Mouse (Mus musculus): ENCODE data around the gene Lrp1. TPM values are rescaled to one million over a fixed set of nuclear protein-coding genes. Genes with fewer than 3 reads are reported as not detected.

Gene Lrp1
- polyA plus RNA-seq, 1 experiment, result 57.8 TPM

DNA sequence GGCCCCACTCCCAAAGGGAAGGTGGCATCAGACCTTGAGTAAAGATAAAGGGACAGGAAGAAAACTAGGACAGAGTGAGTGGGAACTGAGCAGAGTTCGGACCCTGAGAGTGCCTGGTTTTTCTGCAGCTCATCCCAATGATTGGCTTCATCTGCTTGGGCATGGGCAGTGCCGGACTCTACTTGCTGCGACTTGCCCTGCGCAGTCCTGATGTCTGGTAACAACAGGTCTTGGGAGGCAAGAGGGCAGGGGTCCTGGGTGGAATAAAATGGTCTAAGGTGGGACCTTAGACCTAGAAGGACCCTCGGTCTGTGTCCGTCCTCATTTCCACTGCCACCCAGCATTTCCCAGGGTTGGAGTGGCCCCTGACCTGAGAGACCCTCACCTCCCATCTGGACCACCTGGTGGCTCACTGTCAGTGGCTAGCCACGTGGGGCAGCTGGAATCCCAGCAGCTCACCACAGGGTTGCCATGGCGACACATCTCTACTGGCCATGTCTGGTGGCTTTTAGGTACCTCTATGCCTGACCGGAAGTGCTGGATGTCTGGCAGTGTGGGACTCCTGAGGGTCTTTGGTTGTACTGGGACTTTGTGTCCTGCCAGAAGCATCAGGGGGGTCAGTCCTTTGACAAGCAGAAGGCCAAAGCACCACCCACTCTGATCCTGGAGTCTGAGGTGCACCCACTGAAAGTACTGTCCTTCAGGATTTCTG lies 105.5 kb downstream of the Lrp1 start:
- Histone ChIP-seq H3K36me3 (ENCODE audit: control insufficient read depth, insufficient read depth, low read length) (0 out of 2 replicates have a peak, but pooled peaks cover 1% of the 10 kb centered on the region), H3K4me1 (ENCODE audit: control insufficient read depth, insufficient read depth, low read length) (peaks cover 12% of the 10 kb centered on the region; the same call in 1 of the 2 replicates), H3K27ac (ENCODE audit: insufficient read depth, low read depth, low read length) (peak overlapping the region; percentile 70; the same call in 1 of the 2 replicates), H3K4me3 (ENCODE audit: insufficient read depth, low read depth, low read length) (peak overlapping the region; percentile 42), H3K27me3 (replicated peaks; ENCODE audit: control insufficient read depth, insufficient read depth, low read length) (0 out of 2 replicates have a peak, but pooled peaks cover 1% of the 10 kb centered on the region)
- no peak for DNase-seq
- no peak for TF ChIP-seq CTCF (conservative IDR thresholded peaks at IDR 0.05; ENCODE audit: insufficient read depth, insufficient read length, low read depth, low read length)
- TF ChIP-seq POLR2A (IDR thresholded peaks at IDR 0.05; ENCODE audit: low read depth, low read length), result no peak
- 49% methylated on average over 9 of the region's 9 CpGs for WGBS

DNA sequence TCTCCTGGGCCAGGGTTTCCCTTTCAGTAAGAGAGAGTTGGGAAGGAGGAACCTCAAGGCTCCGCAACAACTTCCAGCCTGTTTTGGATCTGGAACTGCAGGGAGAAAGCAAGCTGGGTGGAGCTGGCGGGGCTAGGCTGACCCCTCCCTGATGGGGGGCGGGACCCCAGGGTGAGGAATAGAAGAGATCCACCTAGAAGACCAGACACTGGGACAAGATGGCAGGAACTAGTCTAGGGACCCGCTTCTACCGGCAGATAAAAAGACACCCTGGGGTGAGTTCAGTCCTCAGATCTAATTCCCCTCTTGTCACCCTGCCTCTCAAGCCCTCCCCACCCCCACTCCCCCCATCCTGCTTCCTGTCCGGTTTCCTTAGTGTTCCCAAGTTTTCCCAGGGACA lies 106.2 kb downstream of the Lrp1 start, which contains the start of gene Ndufa4l2:
Gene Ndufa4l2, plus strand, starts transcription at position 204 of the 400 bp plus-strand sequence.
- no peak for DNase-seq
- H3K4me3 ChIP-seq (ENCODE audit: insufficient read depth, low read depth, low read length), result peak within 1 kb of the TSS; percentile 42
- TF ChIP-seq CTCF (conservative IDR thresholded peaks at IDR 0.05; ENCODE audit: insufficient read depth, insufficient read length, low read depth, low read length), result no peak
- no peak for TF ChIP-seq POLR2A (IDR thresholded peaks at IDR 0.05; ENCODE audit: low read depth, low read length)
- H3K36me3 ChIP-seq (ENCODE audit: control insufficient read depth, insufficient read depth, low read length), result 0 out of 2 replicates have a peak, but pooled peaks cover 1% of the 10 kb centered on the region
- H3K27ac ChIP-seq (ENCODE audit: insufficient read depth, low read depth, low read length), result peak within 1 kb of the TSS; percentile 70; the same call in 1 of the 2 replicates
- 22% methylated on average over 6 of the region's 6 CpGs for WGBS
- H3K4me1 ChIP-seq (ENCODE audit: control insufficient read depth, insufficient read depth, low read length), result peaks cover 12% of the 10 kb centered on the region; the same call in 1 of the 2 replicates
- H3K27me3 ChIP-seq (replicated peaks; ENCODE audit: control insufficient read depth, insufficient read depth, low read length), result 0 out of 2 replicates have a peak, but pooled peaks cover 1% of the 10 kb centered on the region

DNA sequence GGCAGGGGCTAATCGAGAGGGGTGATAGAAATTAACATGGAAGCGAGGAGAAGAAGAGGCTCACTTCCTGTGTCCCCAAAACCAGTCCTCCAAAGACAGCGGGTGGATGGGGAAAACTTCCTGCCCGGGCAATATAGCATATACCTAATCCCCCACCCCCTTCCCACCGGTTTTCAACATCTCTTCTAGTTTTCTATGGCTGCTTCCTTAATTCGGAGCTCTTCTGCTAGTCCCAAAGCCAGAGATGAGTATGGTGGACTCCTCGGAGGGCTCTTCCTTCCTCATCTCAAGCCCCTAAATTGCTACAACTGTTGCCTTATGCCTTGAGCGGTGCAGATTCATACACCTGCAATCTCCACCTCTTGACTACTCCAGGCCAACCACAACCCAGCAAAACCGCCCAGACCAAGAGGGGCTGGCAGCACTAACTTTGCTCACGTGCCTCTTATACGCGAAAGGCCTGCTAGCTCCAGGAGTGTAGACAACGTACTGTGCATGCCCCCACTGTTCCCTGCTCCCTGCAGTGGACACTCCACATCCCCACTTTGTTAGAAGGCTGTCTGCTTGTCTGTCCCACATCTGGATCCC lies 106.7 kb downstream of the Lrp1 start:
- Histone ChIP-seq H3K4me1 (ENCODE audit: control insufficient read depth, insufficient read depth, low read length) (peaks cover 12% of the 10 kb centered on the region; the same call in 1 of the 2 replicates), H3K27ac (ENCODE audit: insufficient read depth, low read depth, low read length) (no peak overlapping the region), H3K27me3 (replicated peaks; ENCODE audit: control insufficient read depth, insufficient read depth, low read length) (0 out of 2 replicates have a peak, but pooled peaks cover 1% of the 10 kb centered on the region), H3K36me3 (ENCODE audit: control insufficient read depth, insufficient read depth, low read length) (0 out of 2 replicates have a peak, but pooled peaks cover 1% of the 10 kb centered on the region), H3K4me3 (ENCODE audit: insufficient read depth, low read depth, low read length) (no peak overlapping the region)
- 28% methylated on average over 13 of the region's 13 CpGs for WGBS
- no peak for DNase-seq
- no peak for TF ChIP-seq CTCF (conservative IDR thresholded peaks at IDR 0.05; ENCODE audit: insufficient read depth, insufficient read length, low read depth, low read length)
- TF ChIP-seq POLR2A (IDR thresholded peaks at IDR 0.05; ENCODE audit: low read depth, low read length), result no peak

DNA sequence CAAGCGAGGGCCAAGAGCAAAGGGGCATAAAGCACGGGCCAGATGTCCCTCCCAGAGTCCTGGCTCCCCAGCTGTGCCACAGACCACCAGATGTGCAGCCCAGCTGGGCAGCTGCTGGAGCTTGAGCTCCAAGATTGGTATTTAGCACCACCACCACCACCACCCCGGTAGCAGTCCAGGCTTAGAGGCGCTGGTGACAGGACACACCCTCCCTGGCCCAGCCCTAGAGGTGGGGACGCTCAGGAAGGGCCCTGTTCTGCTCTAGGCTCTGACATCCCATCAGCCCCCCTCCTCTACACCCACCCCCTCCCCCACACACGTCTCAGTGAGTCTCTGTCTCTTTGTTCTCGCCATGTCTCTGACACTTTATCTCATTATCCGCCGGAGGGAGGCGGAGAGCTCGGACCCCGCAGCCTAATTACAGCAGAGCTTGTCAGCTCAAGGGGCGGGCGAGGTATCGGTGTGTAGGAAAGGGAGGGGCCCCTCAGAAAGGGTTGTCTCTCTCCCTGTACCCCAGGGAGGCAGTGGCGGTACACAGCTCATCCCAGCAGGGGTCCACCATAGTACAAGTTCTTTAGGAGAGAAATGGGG lies 107.4 kb downstream of the Lrp1 start:
- DNase-seq, result no peak
- Histone ChIP-seq H3K27me3 (replicated peaks; ENCODE audit: control insufficient read depth, insufficient read depth, low read length) (0 out of 2 replicates have a peak, but pooled peaks cover 1% of the 10 kb centered on the region), H3K4me3 (ENCODE audit: insufficient read depth, low read depth, low read length) (no peak overlapping the region), H3K4me1 (ENCODE audit: control insufficient read depth, insufficient read depth, low read length) (peaks cover 12% of the 10 kb centered on the region; the same call in 1 of the 2 replicates), H3K36me3 (ENCODE audit: control insufficient read depth, insufficient read depth, low read length) (0 out of 2 replicates have a peak, but pooled peaks cover under 1% of the 10 kb centered on the region), H3K27ac (ENCODE audit: insufficient read depth, low read depth, low read length) (no peak overlapping the region)
- TF ChIP-seq CTCF (conservative IDR thresholded peaks at IDR 0.05; ENCODE audit: insufficient read depth, insufficient read length, low read depth, low read length), result no peak
- no peak for TF ChIP-seq POLR2A (IDR thresholded peaks at IDR 0.05; ENCODE audit: low read depth, low read length)
- WGBS, result 9% methylated on average over 16 of the region's 16 CpGs

DNA sequence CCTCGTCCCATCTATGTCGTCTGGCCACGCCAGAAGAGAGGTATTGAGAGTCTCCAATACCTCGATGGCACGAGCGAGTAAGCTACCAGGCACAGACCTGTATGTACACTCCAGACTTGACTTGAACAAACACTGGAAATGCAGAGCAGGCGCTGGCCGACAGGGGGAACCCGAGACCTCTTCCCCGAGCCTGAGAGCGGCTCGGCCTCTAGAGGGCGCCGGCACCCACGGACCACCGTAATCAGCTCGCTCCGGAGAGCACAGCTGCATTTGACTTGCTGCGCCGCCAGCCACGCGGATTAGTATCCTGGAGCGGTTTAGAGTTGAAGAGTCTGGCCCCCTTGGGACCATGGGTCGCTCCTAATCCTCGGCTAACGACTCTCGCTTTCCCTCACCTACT lies 108.1 kb downstream of the Lrp1 start:
- no peaks in the 10 kb centered on the region for H3K36me3 ChIP-seq (ENCODE audit: control insufficient read depth, insufficient read depth, low read length)
- 0 out of 2 replicates have a peak, but pooled peaks cover 1% of the 10 kb centered on the region for H3K27me3 ChIP-seq (replicated peaks; ENCODE audit: control insufficient read depth, insufficient read depth, low read length)
- no peak overlapping the region for H3K27ac ChIP-seq (ENCODE audit: insufficient read depth, low read depth, low read length)
- TF ChIP-seq POLR2A (IDR thresholded peaks at IDR 0.05; ENCODE audit: low read depth, low read length) (no peak), CTCF (conservative IDR thresholded peaks at IDR 0.05; ENCODE audit: insufficient read depth, insufficient read length, low read depth, low read length) (peak; percentile 100)
- peak; percentile 95 for DNase-seq
- H3K4me1 ChIP-seq (ENCODE audit: control insufficient read depth, insufficient read depth, low read length), result peaks cover 12% of the 10 kb centered on the region; the same call in 1 of the 2 replicates
- H3K4me3 ChIP-seq (ENCODE audit: insufficient read depth, low read depth, low read length), result peak overlapping the region; percentile 27; the same call in 1 of the 2 replicates
- WGBS, result under 1% methylated on average over 27 of the region's 27 CpGs

DNA sequence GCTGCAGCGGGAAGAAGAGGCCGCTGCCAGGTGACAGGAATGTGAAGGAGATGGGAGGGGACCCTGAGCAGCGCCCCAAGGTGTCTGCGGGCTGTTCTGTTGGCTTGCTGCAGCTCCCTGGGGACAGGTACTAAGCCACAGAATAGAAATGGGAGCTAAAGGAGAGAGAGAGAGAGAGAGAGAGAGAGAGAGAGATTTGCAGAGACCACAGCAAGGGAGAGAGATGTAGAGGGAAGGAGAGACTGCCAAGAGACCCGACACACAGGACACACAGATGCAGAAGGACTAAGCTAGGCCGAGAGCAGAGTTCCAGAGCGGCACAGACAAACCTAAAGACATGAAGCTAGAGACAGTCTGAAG lies 108.7 kb downstream of the Lrp1 start:
- 0 out of 2 replicates have a peak, but pooled peaks cover 1% of the 10 kb centered on the region for H3K27me3 ChIP-seq (replicated peaks; ENCODE audit: control insufficient read depth, insufficient read depth, low read length)
- peak overlapping the region; percentile 33; the same call in 1 of the 2 replicates for H3K4me3 ChIP-seq (ENCODE audit: insufficient read depth, low read depth, low read length)
- WGBS, result 7% methylated on average over 7 of the region's 7 CpGs
- TF ChIP-seq POLR2A (IDR thresholded peaks at IDR 0.05; ENCODE audit: low read depth, low read length) (no peak), CTCF (conservative IDR thresholded peaks at IDR 0.05; ENCODE audit: insufficient read depth, insufficient read length, low read depth, low read length) (no peak)
- H3K4me1 ChIP-seq (ENCODE audit: control insufficient read depth, insufficient read depth, low read length), result peaks cover 12% of the 10 kb centered on the region; the same call in 1 of the 2 replicates
- H3K27ac ChIP-seq (ENCODE audit: insufficient read depth, low read depth, low read length), result no peak overlapping the region
- DNase-seq, result no peak
- no peaks in the 10 kb centered on the region for H3K36me3 ChIP-seq (ENCODE audit: control insufficient read depth, insufficient read depth, low read length)

Measured in kidney, adult 2 months (tissue).